Mouse (Mus musculus): ENCODE data around the gene Spire2. TPM values are rescaled to one million over a fixed set of nuclear protein-coding genes. Genes with fewer than 3 reads are reported as not detected.
A peak's percentile ranks its signal among the peaks of the same experiment; 100 is the strongest.
"Not testable (repeated sequence)": the region's sequence is repeated elsewhere in the genome, so short reads cannot be mapped to it uniquely, and the experiment has no call there.

Gene Spire2
- 42.0 and 47.0 TPM in 2 replicates for polyA plus RNA-seq (2012; rRNA removed)

DNA sequence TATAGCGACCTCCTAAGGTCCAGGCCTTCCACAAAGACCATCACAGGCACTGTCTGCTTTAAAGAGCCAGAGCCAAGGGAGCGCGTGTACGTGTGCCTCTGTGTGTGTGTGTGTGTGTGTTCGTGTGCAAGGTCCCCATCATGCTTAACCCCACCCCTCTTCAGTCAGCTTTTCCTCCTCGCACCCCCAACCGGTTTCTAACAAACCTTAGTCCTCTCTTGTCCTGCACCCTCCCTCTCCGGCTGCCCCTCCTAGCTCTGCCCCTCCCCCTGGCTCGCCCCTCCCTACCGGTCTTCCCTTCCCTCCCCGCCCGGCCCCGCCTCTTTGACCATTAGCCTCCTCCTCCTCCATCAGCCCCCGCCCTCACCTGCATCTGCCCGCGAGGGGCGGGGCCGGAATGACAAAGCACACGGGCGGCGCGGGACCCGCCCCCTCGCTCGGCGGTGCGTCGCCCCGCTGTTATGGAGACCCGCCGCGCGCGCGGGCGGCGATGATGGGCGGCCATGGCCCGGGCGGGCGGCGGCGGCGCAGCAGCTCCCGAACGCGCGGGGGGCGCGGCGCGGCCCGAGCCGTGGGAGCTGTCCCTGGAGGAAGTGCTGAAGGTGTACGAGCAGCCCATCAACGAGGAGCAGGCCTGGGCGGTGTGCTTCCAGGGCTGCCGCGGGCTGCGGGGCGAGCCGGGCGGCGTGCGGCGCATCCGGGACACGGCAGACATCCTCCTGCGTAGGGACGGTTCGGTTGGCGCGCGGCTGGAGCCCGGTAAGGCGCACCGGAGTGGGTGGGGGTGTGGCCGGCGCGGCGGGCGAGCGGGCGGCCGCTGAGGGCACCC is at the start of gene Spire2:
Gene Spire2 (plus strand): TSS at position 452 of the 829 bp plus-strand sequence.
- DNase-seq (ENCODE audit: low read depth), result peak; percentile 96
- peak; percentile 71 for TF ChIP-seq POLR2A (IDR thresholded peaks at IDR 0.05; ENCODE audit: borderline replicate concordance, extremely low read depth, insufficient read depth, insufficient read length, poor library complexity, severe bottlenecking)
- no peak for TF ChIP-seq CTCF (IDR thresholded peaks at IDR 0.05; ENCODE audit: borderline replicate concordance, extremely low read depth, insufficient read depth, insufficient read length)

DNA sequence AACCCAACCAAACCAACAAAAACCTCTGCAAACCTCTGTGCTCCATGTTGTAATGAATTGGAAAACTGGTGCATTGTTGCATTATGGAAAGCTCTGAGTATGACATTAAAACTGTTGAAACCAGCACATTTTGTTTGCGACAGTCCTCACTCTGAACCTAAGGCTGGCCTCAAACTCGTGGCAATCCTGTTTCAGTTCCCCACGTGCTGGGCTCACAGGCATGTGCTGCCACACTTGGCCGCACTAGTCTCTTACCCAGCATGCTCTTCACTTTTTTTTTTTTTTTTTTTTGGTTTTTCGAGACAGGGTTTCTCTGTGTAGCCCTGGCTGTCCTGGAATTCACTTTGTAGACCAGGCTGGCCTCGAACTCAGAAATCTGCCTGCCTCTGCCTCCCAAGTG is 49.5 kb upstream of the Spire2 start:
- not testable (repeated sequence) for DNase-seq (ENCODE audit: low read depth)

- TF ChIP-seq CTCF (IDR thresholded peaks at IDR 0.05; ENCODE audit: borderline replicate concordance, extremely low read depth, insufficient read depth, insufficient read length) (no peak), POLR2A (IDR thresholded peaks at IDR 0.05; ENCODE audit: borderline replicate concordance, extremely low read depth, insufficient read depth, insufficient read length, poor library complexity, severe bottlenecking) (no peak)
- no peak for DNase-seq (ENCODE audit: low read depth)
These were observed 48.5 kb upstream of the Spire2 start for GRCm38 (mm10) chr8:123283991-123284390.

GRCm38 (mm10) chr8:123284493-123284892 is 48.0 kb upstream of the Spire2 start:
- no peak for TF ChIP-seq CTCF (IDR thresholded peaks at IDR 0.05; ENCODE audit: borderline replicate concordance, extremely low read depth, insufficient read depth, insufficient read length)
- no peak for TF ChIP-seq POLR2A (IDR thresholded peaks at IDR 0.05; ENCODE audit: borderline replicate concordance, extremely low read depth, insufficient read depth, insufficient read length, poor library complexity, severe bottlenecking)
- no peak for DNase-seq (ENCODE audit: low read depth)

- no peak for TF ChIP-seq POLR2A (IDR thresholded peaks at IDR 0.05; ENCODE audit: borderline replicate concordance, extremely low read depth, insufficient read depth, insufficient read length, poor library complexity, severe bottlenecking)
- TF ChIP-seq CTCF (IDR thresholded peaks at IDR 0.05; ENCODE audit: borderline replicate concordance, extremely low read depth, insufficient read depth, insufficient read length), result no peak
- DNase-seq (ENCODE audit: low read depth), result no peak
These were observed 45.2 kb upstream of the Spire2 start for GRCm38 (mm10) chr8:123287362-123287761.

DNA sequence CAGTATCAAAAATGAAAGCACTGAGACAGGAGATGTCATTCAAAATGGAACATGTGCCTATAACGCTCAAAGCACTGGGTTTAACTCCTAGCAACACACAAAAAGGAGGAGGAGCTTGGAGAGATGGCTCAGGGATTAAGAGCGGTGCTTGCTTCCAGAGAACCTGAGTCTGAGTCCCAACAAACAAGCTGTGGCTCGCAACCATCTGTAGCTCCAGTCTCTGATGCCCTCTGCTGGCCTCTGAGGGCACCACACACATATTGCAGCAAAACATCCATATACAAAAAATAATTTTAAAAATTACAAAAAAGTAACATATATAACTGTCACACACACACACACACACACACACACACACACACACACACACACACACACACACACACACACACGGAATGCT is 42.3 kb upstream of the Spire2 start:
- DNase-seq (ENCODE audit: low read depth), result peak; percentile 8
- TF ChIP-seq POLR2A (IDR thresholded peaks at IDR 0.05; ENCODE audit: borderline replicate concordance, extremely low read depth, insufficient read depth, insufficient read length, poor library complexity, severe bottlenecking) (no peak), CTCF (IDR thresholded peaks at IDR 0.05; ENCODE audit: borderline replicate concordance, extremely low read depth, insufficient read depth, insufficient read length) (peak; percentile 52; the same call in 1 of the 2 replicates)

DNA sequence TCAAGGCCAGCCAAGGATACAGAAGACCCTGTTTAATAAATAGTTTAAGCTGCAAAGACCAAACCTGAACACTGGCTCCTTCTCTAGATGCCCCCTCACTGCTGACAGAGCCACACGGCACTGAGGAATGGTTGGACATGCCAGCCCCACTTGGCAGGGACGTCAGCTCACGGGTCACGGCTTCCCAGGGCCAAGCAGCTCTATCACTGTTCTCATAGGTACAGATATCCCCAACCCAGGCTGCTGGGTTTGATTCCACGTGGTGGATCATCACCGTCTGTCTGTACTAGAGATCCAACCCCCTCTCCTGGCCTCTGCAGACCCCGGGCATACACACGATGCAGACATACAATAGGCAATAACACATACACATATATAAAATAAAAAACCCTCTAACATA is 41.8 kb upstream of the Spire2 start:
- TF ChIP-seq POLR2A (IDR thresholded peaks at IDR 0.05; ENCODE audit: borderline replicate concordance, extremely low read depth, insufficient read depth, insufficient read length, poor library complexity, severe bottlenecking) (no peak), CTCF (IDR thresholded peaks at IDR 0.05; ENCODE audit: borderline replicate concordance, extremely low read depth, insufficient read depth, insufficient read length) (no peak)
- DNase-seq (ENCODE audit: low read depth), result no peak

- no peak for DNase-seq (ENCODE audit: low read depth)
These were observed 40.8 kb upstream of the Spire2 start for GRCm38 (mm10) chr8:123291716-123292115.

DNA sequence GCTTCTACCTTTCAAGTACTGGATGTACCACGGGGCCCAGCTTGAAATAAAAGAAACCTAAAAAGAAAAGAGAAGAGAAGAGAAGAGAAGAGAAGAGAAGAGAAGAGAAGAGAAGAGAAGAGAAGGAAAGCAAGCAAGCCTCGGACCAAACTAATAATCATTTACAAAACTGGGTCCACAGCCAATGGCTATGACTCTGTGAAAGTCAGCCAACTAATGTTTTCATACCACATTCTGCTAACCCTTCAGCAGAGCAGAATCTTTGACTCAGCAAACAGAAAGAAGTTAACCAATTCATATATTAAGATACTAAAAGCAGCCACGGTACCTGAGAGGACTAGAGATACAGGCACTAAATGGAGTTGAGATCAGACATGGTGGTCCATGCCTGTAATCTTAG is 40.2 kb upstream of the Spire2 start:
- no peak for DNase-seq (ENCODE audit: low read depth)
- TF ChIP-seq CTCF (IDR thresholded peaks at IDR 0.05; ENCODE audit: borderline replicate concordance, extremely low read depth, insufficient read depth, insufficient read length), result no peak
- TF ChIP-seq POLR2A (IDR thresholded peaks at IDR 0.05; ENCODE audit: borderline replicate concordance, extremely low read depth, insufficient read depth, insufficient read length, poor library complexity, severe bottlenecking), result no peak

More at GRCm38 (mm10) chr8:123291716-123292115, 40.8 kb upstream of the Spire2 start:
- TF ChIP-seq POLR2A (IDR thresholded peaks at IDR 0.05; ENCODE audit: borderline replicate concordance, extremely low read depth, insufficient read depth, insufficient read length, poor library complexity, severe bottlenecking) (no peak), CTCF (IDR thresholded peaks at IDR 0.05; ENCODE audit: borderline replicate concordance, extremely low read depth, insufficient read depth, insufficient read length) (no peak)

GRCm38 (mm10) chr8:123292785-123293184 is 39.7 kb upstream of the Spire2 start:
- TF ChIP-seq POLR2A (IDR thresholded peaks at IDR 0.05; ENCODE audit: borderline replicate concordance, extremely low read depth, insufficient read depth, insufficient read length, poor library complexity, severe bottlenecking), result no peak
- no peak for DNase-seq (ENCODE audit: low read depth)

- TF ChIP-seq CTCF (IDR thresholded peaks at IDR 0.05; ENCODE audit: borderline replicate concordance, extremely low read depth, insufficient read depth, insufficient read length) (no peak), POLR2A (IDR thresholded peaks at IDR 0.05; ENCODE audit: borderline replicate concordance, extremely low read depth, insufficient read depth, insufficient read length, poor library complexity, severe bottlenecking) (no peak)
- DNase-seq (ENCODE audit: low read depth), result no peak
These were observed 34.2 kb upstream of the Spire2 start for GRCm38 (mm10) chr8:123298301-123298700.

DNA sequence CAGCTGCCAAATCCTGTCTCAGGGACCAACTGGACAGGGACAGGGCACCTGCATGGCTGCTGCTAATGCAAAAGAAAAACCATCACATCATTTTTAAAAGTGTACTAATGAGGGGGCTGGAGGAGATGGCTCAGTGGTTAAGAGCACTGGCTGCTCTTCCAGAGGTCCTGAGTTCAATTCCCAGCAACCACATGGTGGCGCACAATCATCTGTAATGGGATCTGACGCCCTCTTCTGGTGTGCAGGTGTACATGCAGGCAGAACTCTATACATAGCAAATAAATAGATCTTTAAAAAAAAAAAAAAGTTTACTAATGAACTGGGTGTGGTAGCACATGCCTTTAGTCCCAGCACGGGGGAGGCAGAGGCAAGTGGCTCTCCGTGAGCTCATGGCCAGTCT is 23.8 kb upstream of the Spire2 start:
- no peak for DNase-seq (ENCODE audit: low read depth)

More for the DNA sequence above, 23.8 kb upstream of the Spire2 start:
- TF ChIP-seq CTCF (IDR thresholded peaks at IDR 0.05; ENCODE audit: borderline replicate concordance, extremely low read depth, insufficient read depth, insufficient read length) (peak; percentile 10; the same call in 1 of the 2 replicates), POLR2A (IDR thresholded peaks at IDR 0.05; ENCODE audit: borderline replicate concordance, extremely low read depth, insufficient read depth, insufficient read length, poor library complexity, severe bottlenecking) (no peak)

Data from brain, embryonic 14.5 days (tissue).